Mouse (Mus musculus) G1E (cell line): ENCODE measurements around the gene Grk2.

ENCODE experiments used
- CTCF ChIP-seq: IDR thresholded peaks from 2 replicates; pipeline ENCODE4 v1.5.1; 2012; ENCODE audit warnings: low read depth, low read length, inconsistent platforms, mixed read lengths
- GATA2 ChIP-seq: IDR thresholded peaks from 2 replicates; pipeline ENCODE4 v1.6.1; 2012; ENCODE audit warnings: low read depth, low read length, inconsistent platforms, borderline replicate concordance

DNA sequence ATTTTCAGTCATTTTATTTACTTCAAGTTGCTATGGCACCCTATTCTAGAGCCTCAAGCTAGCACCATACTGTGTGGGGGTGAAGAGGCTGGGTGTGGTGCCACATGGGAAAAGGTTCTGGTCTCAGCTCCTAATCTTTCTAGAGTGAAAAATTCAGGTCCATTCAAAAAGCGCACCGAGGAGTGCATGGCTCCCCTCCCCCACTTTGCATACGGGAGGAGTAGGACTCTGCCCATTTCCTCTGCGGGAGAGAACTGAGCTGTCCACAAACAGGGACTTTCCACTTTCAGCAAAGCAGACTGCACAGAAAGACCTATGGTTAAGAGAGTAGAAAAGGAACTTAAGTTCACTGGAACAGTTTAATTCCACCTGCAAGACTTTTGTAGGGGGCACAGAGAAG is 26.6 kb upstream of the Grk2 start:
- TF ChIP-seq GATA2 (no peak), CTCF (no peak)
